Mouse (Mus musculus): ENCODE measurements around the gene Cand1. TPM values are rescaled to one million over a fixed set of nuclear protein-coding genes. Genes with fewer than 3 reads are reported as not detected.

The Cand1 gene
- polyA plus RNA-seq, 1 experiment: 35.8 TPM

- DNase-seq: no peak
- 84% methylated on average over 4 of the region's 4 CpGs for WGBS
- H3K4me1 ChIP-seq (ENCODE audit: control insufficient read depth, insufficient read depth, low read length): no peaks in the 10 kb centered on the region
- no peaks in the 10 kb centered on the region for H3K27me3 ChIP-seq (ENCODE audit: control insufficient read depth, insufficient read depth, low read length)
- no peak for TF ChIP-seq POLR2A (IDR thresholded peaks at IDR 0.05; ENCODE audit: borderline replicate concordance, insufficient read depth, low read length)
- H3K27ac ChIP-seq (ENCODE audit: insufficient read depth, low read length): no peak overlapping the region
- H3K4me3 ChIP-seq (replicated peaks; ENCODE audit: insufficient read depth, low read depth, low read length): no peak overlapping the region
Measured at GRCm38 (mm10) chr10:119187720-119188119, 52.1 kb downstream of the Cand1 start.

- Histone ChIP-seq H3K27ac (ENCODE audit: insufficient read depth, low read length) (no peak overlapping the region), H3K27me3 (ENCODE audit: control insufficient read depth, insufficient read depth, low read length) (no peaks in the 10 kb centered on the region), H3K4me3 (replicated peaks; ENCODE audit: insufficient read depth, low read depth, low read length) (no peak overlapping the region), H3K4me1 (ENCODE audit: control insufficient read depth, insufficient read depth, low read length) (no peaks in the 10 kb centered on the region)
- TF ChIP-seq CTCF (IDR thresholded peaks at IDR 0.05; ENCODE audit: borderline replicate concordance, insufficient read depth, low read depth, low read length) (no peak), POLR2A (IDR thresholded peaks at IDR 0.05; ENCODE audit: borderline replicate concordance, insufficient read depth, low read length) (no peak)
- WGBS: 88% methylated on average over 3 of the region's 3 CpGs
- DNase-seq: no peak
Measured at GRCm38 (mm10) chr10:119169656-119170055, 70.2 kb downstream of the Cand1 start.

GRCm38 (mm10) chr10:119169237-119169636 is 70.6 kb downstream of the Cand1 start:
- no peak overlapping the region for H3K4me3 ChIP-seq (replicated peaks; ENCODE audit: insufficient read depth, low read depth, low read length)
- no peak for DNase-seq
- no peak for TF ChIP-seq POLR2A (IDR thresholded peaks at IDR 0.05; ENCODE audit: borderline replicate concordance, insufficient read depth, low read length)
- no peak for TF ChIP-seq CTCF (IDR thresholded peaks at IDR 0.05; ENCODE audit: borderline replicate concordance, insufficient read depth, low read depth, low read length)
- H3K27ac ChIP-seq (ENCODE audit: insufficient read depth, low read length): no peak overlapping the region
- H3K27me3 ChIP-seq (ENCODE audit: control insufficient read depth, insufficient read depth, low read length): no peaks in the 10 kb centered on the region
- WGBS: 78% methylated on average over 13 of the region's 13 CpGs
- no peaks in the 10 kb centered on the region for H3K4me1 ChIP-seq (ENCODE audit: control insufficient read depth, insufficient read depth, low read length)

GRCm38 (mm10) chr10:119168791-119169190 is 71.1 kb downstream of the Cand1 start:
- H3K4me1 ChIP-seq (ENCODE audit: control insufficient read depth, insufficient read depth, low read length): no peaks in the 10 kb centered on the region
- H3K27me3 ChIP-seq (ENCODE audit: control insufficient read depth, insufficient read depth, low read length): no peaks in the 10 kb centered on the region
- TF ChIP-seq POLR2A (IDR thresholded peaks at IDR 0.05; ENCODE audit: borderline replicate concordance, insufficient read depth, low read length) (no peak), CTCF (IDR thresholded peaks at IDR 0.05; ENCODE audit: borderline replicate concordance, insufficient read depth, low read depth, low read length) (0 out of 2 replicates have a peak, but pooled peaks have one; percentile 20)
- no peak overlapping the region for H3K27ac ChIP-seq (ENCODE audit: insufficient read depth, low read length)
- no peak overlapping the region for H3K4me3 ChIP-seq (replicated peaks; ENCODE audit: insufficient read depth, low read depth, low read length)
- DNase-seq: no peak
- WGBS: 41% methylated on average over 14 of the region's 14 CpGs

GRCm38 (mm10) chr10:119167858-119168257 is 72.0 kb downstream of the Cand1 start:
- Histone ChIP-seq H3K4me3 (replicated peaks; ENCODE audit: insufficient read depth, low read depth, low read length) (no peak overlapping the region), H3K27ac (ENCODE audit: insufficient read depth, low read length) (no peak overlapping the region), H3K27me3 (ENCODE audit: control insufficient read depth, insufficient read depth, low read length) (no peaks in the 10 kb centered on the region), H3K4me1 (ENCODE audit: control insufficient read depth, insufficient read depth, low read length) (no peaks in the 10 kb centered on the region)
- DNase-seq: no peak
- TF ChIP-seq CTCF (IDR thresholded peaks at IDR 0.05; ENCODE audit: borderline replicate concordance, insufficient read depth, low read depth, low read length) (no peak), POLR2A (IDR thresholded peaks at IDR 0.05; ENCODE audit: borderline replicate concordance, insufficient read depth, low read length) (no peak)
- whole genome bisulfite sequencing: 38% methylated on average over 3 of the region's 3 CpGs

- 93% methylated on average over 10 of the region's 10 CpGs for WGBS
- no peaks in the 10 kb centered on the region for H3K27me3 ChIP-seq (ENCODE audit: control insufficient read depth, insufficient read depth, low read length)
- H3K27ac ChIP-seq (ENCODE audit: insufficient read depth, low read length): no peak overlapping the region
- no peak for TF ChIP-seq POLR2A (IDR thresholded peaks at IDR 0.05; ENCODE audit: borderline replicate concordance, insufficient read depth, low read length)
- TF ChIP-seq CTCF (IDR thresholded peaks at IDR 0.05; ENCODE audit: borderline replicate concordance, insufficient read depth, low read depth, low read length): no peak
- H3K4me3 ChIP-seq (replicated peaks; ENCODE audit: insufficient read depth, low read depth, low read length): no peak overlapping the region
- DNase-seq: no peak
- no peaks in the 10 kb centered on the region for H3K4me1 ChIP-seq (ENCODE audit: control insufficient read depth, insufficient read depth, low read length)
Measured at GRCm38 (mm10) chr10:119165051-119165450, 74.8 kb downstream of the Cand1 start.

GRCm38 (mm10) chr10:119161820-119162382 is 78.0 kb downstream of the Cand1 start:
- Histone ChIP-seq H3K27me3 (ENCODE audit: control insufficient read depth, insufficient read depth, low read length) (no peaks in the 10 kb centered on the region), H3K4me3 (replicated peaks; ENCODE audit: insufficient read depth, low read depth, low read length) (no peak overlapping the region), H3K4me1 (ENCODE audit: control insufficient read depth, insufficient read depth, low read length) (no peaks in the 10 kb centered on the region), H3K27ac (ENCODE audit: insufficient read depth, low read length) (no peak overlapping the region)
- 24% methylated on average over 8 of the region's 8 CpGs for WGBS
- TF ChIP-seq POLR2A (IDR thresholded peaks at IDR 0.05; ENCODE audit: borderline replicate concordance, insufficient read depth, low read length) (no peak), CTCF (IDR thresholded peaks at IDR 0.05; ENCODE audit: borderline replicate concordance, insufficient read depth, low read depth, low read length) (no peak)
- DNase-seq: peak in 1 of 2 experiments; percentile 3

- H3K4me3 ChIP-seq (replicated peaks; ENCODE audit: insufficient read depth, low read depth, low read length): no peak overlapping the region
- no peak for TF ChIP-seq CTCF (IDR thresholded peaks at IDR 0.05; ENCODE audit: borderline replicate concordance, insufficient read depth, low read depth, low read length)
- no peak for TF ChIP-seq POLR2A (IDR thresholded peaks at IDR 0.05; ENCODE audit: borderline replicate concordance, insufficient read depth, low read length)
Measured at GRCm38 (mm10) chr10:119160161-119160560, 79.7 kb downstream of the Cand1 start.

More at GRCm38 (mm10) chr10:119160161-119160560, 79.7 kb downstream of the Cand1 start:
- Histone ChIP-seq H3K27me3 (ENCODE audit: control insufficient read depth, insufficient read depth, low read length) (no peaks in the 10 kb centered on the region), H3K27ac (ENCODE audit: insufficient read depth, low read length) (no peak overlapping the region), H3K4me1 (ENCODE audit: control insufficient read depth, insufficient read depth, low read length) (no peaks in the 10 kb centered on the region)
- no peak for DNase-seq
- 94% methylated on average over 6 of the region's 6 CpGs for WGBS

All from cerebellum, adult 2 months (tissue).